Mouse (Mus musculus) ES-E14 (cell line): ENCODE measurements around the gene Tcf25. TPM values are rescaled to one million over a fixed set of nuclear protein-coding genes. Genes with fewer than 3 reads are reported as not detected.

Experiments used
- DNase-seq: peaks from one replicate; pipeline ENCODE4 v3.0.0-alpha.2; 2013; ENCODE audit warnings: low read depth, low spot score
- H3K27ac ChIP-seq: 2 replicates; pipeline ENCODE4 v1.5.1; 2012; ENCODE audit warnings: low read depth, mild to moderate bottlenecking, low read length, moderate library complexity, mixed read lengths; ENCODE audit not compliant: poor library complexity, insufficient read depth, severe bottlenecking
- H3K36me3 ChIP-seq: 2 replicates; pipeline ENCODE4 v1.6.1; 2012; ENCODE audit warnings: mild to moderate bottlenecking, low read length, moderate library complexity, mixed read lengths; ENCODE audit not compliant: control insufficient read depth, poor library complexity, insufficient read depth, severe bottlenecking
- H3K4me1 ChIP-seq, 2 experiments: fragments of 150-350 bp in 1 of 2; sonication (generic) in 1 of 2; 2 replicates each; pipeline ENCODE4 v1.6.1; 2012; ENCODE audit warnings: low read length in 2 of 2, mild to moderate bottlenecking in 1 of 2, mixed read lengths in 1 of 2; ENCODE audit not compliant: control insufficient read depth in 2 of 2, insufficient read depth in 2 of 2, poor library complexity in 1 of 2
- H3K4me3 ChIP-seq, 2 experiments: fragments of 150-350 bp in 1 of 2; sonication (generic) in 1 of 2; 2 replicates each; pipeline ENCODE4 v1.5.1; 2012; ENCODE audit warnings: low read length in 2 of 2, low read depth in 1 of 2, mild to moderate bottlenecking in 1 of 2, mixed read lengths in 1 of 2; ENCODE audit not compliant: insufficient read depth in 1 of 2, poor library complexity in 1 of 2, severe bottlenecking in 1 of 2
- H3K9ac ChIP-seq: 2 replicates; pipeline ENCODE4 v1.6.1; 2012; ENCODE audit warnings: low read depth, mild to moderate bottlenecking, low read length, mixed read lengths; ENCODE audit not compliant: poor library complexity, insufficient read depth, severe bottlenecking
- H3K9me3 ChIP-seq: fragments of 150-350 bp; sonication (generic); 2 replicates; pipeline ENCODE4 v1.6.1; 2012; ENCODE audit warnings: low read depth, mild to moderate bottlenecking, low read length; ENCODE audit not compliant: control insufficient read depth, insufficient read depth
- CHD2 ChIP-seq: IDR thresholded peaks from 2 replicates; pipeline ENCODE4 v1.6.1; 2014; ENCODE audit warnings: mild to moderate bottlenecking, low read depth, low read length, inconsistent platforms
- HCFC1 ChIP-seq: IDR thresholded peaks from 2 replicates; pipeline ENCODE4 v1.6.1; 2012; ENCODE audit warnings: low read length, inconsistent platforms, borderline replicate concordance; ENCODE audit not compliant: insufficient read depth
- MAFK ChIP-seq: IDR thresholded peaks from 2 replicates; pipeline ENCODE4 v1.6.1; 2014; ENCODE audit warnings: mild to moderate bottlenecking, low read depth, low read length, inconsistent platforms; ENCODE audit not compliant: insufficient read depth
- ZC3H11A ChIP-seq: IDR thresholded peaks from 2 replicates; pipeline ENCODE4 v1.6.1; 2012; ENCODE audit warnings: low read depth, mild to moderate bottlenecking, inconsistent platforms, low read length, borderline replicate concordance
- ZNF384 ChIP-seq: IDR thresholded peaks from 2 replicates; pipeline ENCODE4 v1.6.1; 2012; ENCODE audit warnings: low read depth, low read length, inconsistent platforms
- in situ Hi-C, 2 experiments: fragments of 600-800 bp; cut with MboI; formaldehyde crosslinking; loops; one replicate each; pipeline ENCODE4 v1.15.1; 2025; ENCODE audit warnings: low sequenced_read_pairs in 2 of 2, inconsistent platforms in 1 of 2; ENCODE audit not compliant: unreplicated experiment in 2 of 2
- total RNA-seq: library from RNA; depleted of rRNA; stranded (reverse); fragments of 300-350 nt; gene quantifications from 2 replicates; pipeline ENCODE4 v1.2.3, GENCODE M21; 2012; rRNA removed

The Tcf25 gene
- 87.2 and 114 TPM in 2 replicates for total RNA-seq

- peak within 1 kb of the TSS; percentile 88 for H3K9ac ChIP-seq
- in situ Hi-C loops: no loop called here
- DNase-seq: peak; percentile 94
- peaks cover 3 to 27% of the 10 kb centered on the region in 2 experiments; a peak in 2 of 4 replicates for H3K4me1 ChIP-seq
- peak within 1 kb of the TSS; percentile 84 for H3K27ac ChIP-seq
- TF ChIP-seq HCFC1: peak; percentile 77; the same call in 1 of the 2 replicates
- TF ChIP-seq ZNF384: no peak
- peak; percentile 98 for TF ChIP-seq CHD2
- no peaks in the 10 kb centered on the region for H3K9me3 ChIP-seq
- H3K36me3 ChIP-seq: peaks cover 9% of the 10 kb centered on the region
- peak within 1 kb of the TSS; percentile 72 to 86 for H3K4me3 ChIP-seq
Observed at GRCm38 (mm10) chr8:123373403-123374238, at the start of gene Tcf25. Tcf25 (plus strand) TSS chr8:123373753.

- in situ Hi-C loops: no loop called here
- TF ChIP-seq HCFC1: no peak
- TF ChIP-seq MAFK: no peak
- TF ChIP-seq ZNF384: no peak
- TF ChIP-seq ZC3H11A: no peak
- no peak for TF ChIP-seq CHD2
- no peak overlapping the region for H3K4me3 ChIP-seq
- H3K9ac ChIP-seq: no peak overlapping the region
- no peak overlapping the region for H3K27ac ChIP-seq
- H3K4me1 ChIP-seq: peaks cover 0 to 5% of the 10 kb centered on the region in 2 experiments; a peak in 1 of 4 replicates
- H3K36me3 ChIP-seq: no peaks in the 10 kb centered on the region
- H3K9me3 ChIP-seq: no peaks in the 10 kb centered on the region
- DNase-seq: no peak
Observed at GRCm38 (mm10) chr8:123328552-123328951, 45.0 kb upstream of the Tcf25 start.

- H3K9ac ChIP-seq: no peak overlapping the region
- no peak overlapping the region for H3K4me3 ChIP-seq
- no peaks in the 10 kb centered on the region for H3K36me3 ChIP-seq
- DNase-seq: no peak
- in situ Hi-C loops: no loop called here
- no peak for TF ChIP-seq CHD2
- TF ChIP-seq ZC3H11A: no peak
- TF ChIP-seq HCFC1: no peak
- no peak for TF ChIP-seq ZNF384
- TF ChIP-seq MAFK: no peak
- no peaks in the 10 kb centered on the region for H3K9me3 ChIP-seq
- peaks cover 0 to 6% of the 10 kb centered on the region in 2 experiments; a peak in 1 of 4 replicates for H3K4me1 ChIP-seq
- H3K27ac ChIP-seq: no peak overlapping the region
Observed at GRCm38 (mm10) chr8:123329350-123329749, 44.2 kb upstream of the Tcf25 start.

GRCm38 (mm10) chr8:123329961-123330360 lies 43.6 kb upstream of the Tcf25 start:
- no peak for DNase-seq
- H3K4me3 ChIP-seq: no peak overlapping the region
- no peaks in the 10 kb centered on the region for H3K36me3 ChIP-seq
- no peak overlapping the region for H3K9ac ChIP-seq
- in situ Hi-C loops: no loop called here
- peaks cover 2 to 6% of the 10 kb centered on the region in 2 experiments; a peak in 1 of 4 replicates for H3K4me1 ChIP-seq
- H3K27ac ChIP-seq: no peak overlapping the region
- TF ChIP-seq MAFK: no peak
- no peak for TF ChIP-seq ZC3H11A
- no peak for TF ChIP-seq HCFC1
- TF ChIP-seq ZNF384: no peak
- TF ChIP-seq CHD2: no peak
- H3K9me3 ChIP-seq: no peaks in the 10 kb centered on the region
